Mouse (Mus musculus) liver, embryonic 16.5 days (tissue): ENCODE results near the gene Tectb. TPM values are rescaled to one million over a fixed set of nuclear protein-coding genes. Genes with fewer than 3 reads are reported as not detected.
A peak's percentile ranks its signal among the peaks of the same experiment; 100 is the strongest.

Source experiments
- ATAC-seq: fragments of 200-750 bp; cut with Nextera tagmentation; 2 replicates; pipeline ENCODE4 v1.8.0; 2017; ENCODE audit warnings: low read depth, mild to moderate bottlenecking, moderate number of reproducible peaks, moderate library complexity
- H3K27ac ChIP-seq: fragments of 300-500 bp; sonication (generic); 2 replicates; pipeline ENCODE4 v1.5.1; 2014; ENCODE audit warnings: mild to moderate bottlenecking, low read length
- H3K27me3 ChIP-seq: fragments of 300-500 bp; sonication (generic); 2 replicates; pipeline ENCODE4 v1.6.1; 2014; ENCODE audit warnings: low read depth, low read length, mixed read lengths; ENCODE audit not compliant: control insufficient read depth, insufficient read depth
- H3K36me3 ChIP-seq: fragments of 300-500 bp; sonication (generic); 2 replicates; pipeline ENCODE4 v1.6.1; 2014; ENCODE audit warnings: mild to moderate bottlenecking; ENCODE audit not compliant: control insufficient read depth, insufficient read depth
- H3K4me1 ChIP-seq: fragments of 300-500 bp; sonication (generic); 2 replicates; pipeline ENCODE4 v1.6.1; 2014; ENCODE audit warnings: low read depth, low read length, mixed read lengths; ENCODE audit not compliant: control insufficient read depth
- H3K4me2 ChIP-seq: fragments of 300-500 bp; sonication (generic); 2 replicates; pipeline ENCODE4 v1.6.1; 2014; ENCODE audit warnings: low read depth, low read length, mixed read lengths
- H3K4me3 ChIP-seq: fragments of 300-500 bp; sonication (generic); 2 replicates; pipeline ENCODE4 v1.5.1; 2014; ENCODE audit warnings: low read depth, mild to moderate bottlenecking, low read length
- H3K9ac ChIP-seq: fragments of 300-500 bp; sonication (generic); 2 replicates; pipeline ENCODE4 v1.6.1; 2014; ENCODE audit warnings: low read depth, low read length
- H3K9me3 ChIP-seq: fragments of 300-500 bp; sonication (generic); replicated peaks from 2 replicates; pipeline ENCODE4 v1.6.1; 2016; ENCODE audit warnings: low read length; ENCODE audit not compliant: control insufficient read depth
- WGBS: fragments of 180-500 bp; shearing (Covaris S2); extraction: QIAGEN DNeasy Blood & Tissue Kit; methylation state at CpG from one replicate; pipeline ENCODE4 v1.1.7; 2014; ENCODE audit not compliant: insufficient replicate concordance; 5-methylcytosine and 5-hydroxymethylcytosine counted together
- microRNA-seq: library from miRNA; unstranded; fragments of <30 nt; microRNA quantifications from one replicate; pipeline ENCODE4, GENCODE M21; 2016
- polyA plus RNA-seq: library from polyadenylated mRNA; unstranded; fragments of >200 nt; fragmentation: Nextera tagmentation; extraction: Ambion mirVana; gene quantifications from 2 replicates; pipeline ENCODE4 v1.2.1, GENCODE M21; 2015

The Tectb gene
- polyA plus RNA-seq, 1 experiment from 2014 or later, result 0.53 TPM

DNA sequence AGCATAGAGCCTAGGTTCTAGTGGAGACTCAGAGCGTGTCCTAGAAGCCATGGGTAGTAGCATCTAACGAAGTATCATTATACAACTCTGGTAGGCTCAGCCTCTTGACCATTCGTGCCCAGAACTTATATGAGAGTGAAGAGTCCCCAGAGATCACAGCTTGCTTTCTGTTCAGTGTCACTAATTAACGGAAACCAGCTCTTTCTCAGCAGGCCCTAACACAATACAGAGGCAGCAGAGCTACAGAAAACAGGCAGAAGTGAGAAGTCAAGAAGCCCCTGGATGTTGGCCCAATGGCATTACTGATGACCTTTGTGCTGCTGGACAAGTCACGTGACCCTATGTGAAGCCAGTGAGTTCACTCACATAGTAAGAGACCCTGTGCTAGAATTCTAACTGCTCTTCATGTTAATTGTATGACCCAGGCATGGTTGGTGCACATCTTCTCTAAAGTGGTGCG, 60.7 kb downstream of the Tectb start, which contains the start of gene Gucy2g:
TSS of gene Gucy2g (minus strand) at position 51 of the 460 bp plus-strand sequence.
- no peaks in the 10 kb centered on the region for H3K9me3 ChIP-seq
- no peak for ATAC-seq
- no peak within 1 kb of the TSS for H3K27ac ChIP-seq
- peaks cover 10% of the 10 kb centered on the region for H3K4me1 ChIP-seq
- 72% methylated on average over 6 of the region's 6 CpGs for WGBS
- H3K27me3 ChIP-seq, result no peaks in the 10 kb centered on the region
- no peaks in the 10 kb centered on the region for H3K36me3 ChIP-seq
- no peak within 1 kb of the TSS for H3K4me2 ChIP-seq
- no peak within 1 kb of the TSS for H3K9ac ChIP-seq
- no peak within 1 kb of the TSS for H3K4me3 ChIP-seq

- ATAC-seq, result peak; percentile 69
- Histone ChIP-seq H3K4me3 (no peak overlapping the region), H3K27ac (no peak overlapping the region), H3K9me3 (no peaks in the 10 kb centered on the region), H3K4me1 (peaks cover 22% of the 10 kb centered on the region), H3K9ac (no peak overlapping the region), H3K27me3 (no peaks in the 10 kb centered on the region), H3K4me2 (no peak overlapping the region), H3K36me3 (no peaks in the 10 kb centered on the region)
- WGBS, result 19% methylated on average over 7 of the region's 7 CpGs
Observed at GRCm38 (mm10) chr19:55244791-55245231, 64.3 kb downstream of the Tectb start.

Small RNAs within 50 kb of the gene (microRNA-seq; reads per million reads assigned to microRNA genes)
- 11.8 reads per million, percentile 29 among the genes with 10 or more reads in this experiment for gene Mir6715

Other genes starting within 250 kb of the Tectb start
- 43.3 and 45.2 TPM in 2 replicates for gene Gpam, start 53.5 kb upstream of the Tectb start, polyA plus RNA-seq
- gene Gucy2g, start 60.5 kb downstream of the Tectb start, polyA plus RNA-seq, result 0.02 and 0.05 TPM in 2 replicates
- gene Acsl5, start 71.2 kb downstream of the Tectb start, polyA plus RNA-seq, result 203 and 205 TPM in 2 replicates
- gene Zdhhc6, start 135.3 kb downstream of the Tectb start, polyA plus RNA-seq, result 46.9 and 48.5 TPM in 2 replicates
- 12.3 and 12.8 TPM in 2 replicates for gene Vti1a, start 135.6 kb downstream of the Tectb start, polyA plus RNA-seq